Mouse (Mus musculus): ENCODE measurements around the gene Cwf19l1.

DNA sequence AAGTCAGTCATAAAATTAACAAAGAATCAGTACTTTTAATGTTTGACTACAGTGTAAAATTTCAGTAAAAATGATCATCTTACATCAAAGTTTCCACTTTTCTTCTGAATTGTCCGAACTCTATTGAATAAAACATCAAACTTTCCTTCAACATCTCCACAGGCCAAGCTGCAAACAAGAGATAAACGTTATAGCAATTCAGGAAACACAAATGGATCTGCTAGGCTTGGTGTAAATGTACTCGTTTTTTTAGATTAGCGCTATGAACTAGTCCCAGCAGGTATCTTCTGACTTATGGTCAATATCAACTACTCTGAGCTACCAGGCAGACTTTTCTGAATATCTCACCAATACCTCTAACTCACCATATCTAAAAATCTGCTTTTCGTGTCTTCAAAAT lies 2.8 kb downstream of the Cwf19l1 start:
- TF ChIP-seq POLR2A (IDR thresholded peaks at IDR 0.05; ENCODE audit: insufficient read length, low read depth) (no peak), MAX (IDR thresholded peaks at IDR 0.05; ENCODE audit: low read depth) (no peak), POLR2AphosphoS2 (IDR thresholded peaks at IDR 0.05; ENCODE audit: insufficient read length, low read depth) (no peak), E2F4 (IDR thresholded peaks at IDR 0.05; ENCODE audit: insufficient read depth) (no peak), SRF (IDR thresholded peaks at IDR 0.05; ENCODE audit: control insufficient read depth, insufficient read length, low read depth) (no peak), TCF3 (IDR thresholded peaks at IDR 0.05; ENCODE audit: insufficient read length, low read depth) (no peak), USF1 (IDR thresholded peaks at IDR 0.05; ENCODE audit: low read depth) (no peak), MYOG (IDR thresholded peaks at IDR 0.05; ENCODE audit: control insufficient read depth in 1 of 3, insufficient read depth in 1 of 3, insufficient read length in 2 of 3, low read depth in 2 of 3) (no peak), TCF12 (IDR thresholded peaks at IDR 0.05; ENCODE audit: insufficient read depth, poor library complexity, severe bottlenecking) (no peak), REST (IDR thresholded peaks at IDR 0.05; ENCODE audit: insufficient read depth, insufficient read length) (no peak)

Data from myocyte (in vitro differentiated cells).